Mouse (Mus musculus) heart, embryonic 15.5 days (tissue): Measurements from ENCODE around the gene Nr4a3. TPM values are rescaled to one million over a fixed set of nuclear protein-coding genes. Genes with fewer than 3 reads are reported as not detected.
A peak's percentile ranks its signal among the peaks of the same experiment; 100 is the strongest.

ENCODE experiments used
- ATAC-seq: fragments of 200-750 bp; cut with Nextera tagmentation; replicated peaks from 2 replicates; pipeline ENCODE4 v1.8.0; 2017; ENCODE audit warnings: low read depth, moderate TSS enrichment; ENCODE audit not compliant: insufficient number of reproducible peaks, insufficient read depth, low FRiP score
- H3K27ac ChIP-seq: fragments of 300-500 bp; sonication (generic); 2 replicates; pipeline ENCODE4 v1.5.1; 2015; ENCODE audit warnings: mild to moderate bottlenecking, inconsistent platforms
- H3K27me3 ChIP-seq: fragments of 300-500 bp; sonication (generic); 2 replicates; pipeline ENCODE4 v1.6.1; 2015; ENCODE audit warnings: inconsistent platforms
- H3K36me3 ChIP-seq: fragments of 300-500 bp; sonication (generic); 2 replicates; pipeline ENCODE4 v1.6.1; 2015; ENCODE audit warnings: mild to moderate bottlenecking, inconsistent platforms
- H3K4me1 ChIP-seq: fragments of 300-500 bp; sonication (generic); replicated peaks from 2 replicates; pipeline ENCODE4 v1.6.1; 2015; ENCODE audit warnings: inconsistent platforms
- H3K4me2 ChIP-seq: fragments of 300-500 bp; sonication (generic); 2 replicates; pipeline ENCODE4 v1.6.1; 2015; ENCODE audit warnings: inconsistent platforms, mild to moderate bottlenecking, moderate library complexity
- H3K4me3 ChIP-seq: fragments of 300-500 bp; sonication (generic); 2 replicates; pipeline ENCODE4 v1.5.1; 2015; ENCODE audit warnings: mild to moderate bottlenecking, inconsistent platforms
- H3K9ac ChIP-seq: fragments of 300-500 bp; sonication (generic); 2 replicates; pipeline ENCODE4 v1.6.1; 2015; ENCODE audit warnings: mild to moderate bottlenecking, inconsistent platforms
- H3K9me3 ChIP-seq: fragments of 300-500 bp; sonication (generic); replicated peaks from 2 replicates; pipeline ENCODE4 v1.6.1; 2016; ENCODE audit warnings: inconsistent platforms
- WGBS: fragments of 180-500 bp; shearing (Covaris S2); methylation state at CpG from one replicate; pipeline ENCODE4 v1.1.7; 2015; ENCODE audit warnings: mixed read lengths; 5-methylcytosine and 5-hydroxymethylcytosine counted together
- polyA plus RNA-seq: library from polyadenylated mRNA; unstranded; fragments of >200 nt; fragmentation: Nextera tagmentation; extraction: Ambion mirVana; gene quantifications from 2 replicates; pipeline ENCODE4 v1.2.1, GENCODE M21; 2015

Gene Nr4a3
- polyA plus RNA-seq, 1 experiment from 2014 or later = 0.20 TPM

- under 1% methylated on average over 105 of the region's 105 CpGs for WGBS
- Histone ChIP-seq H3K27me3 (peaks cover 16% of the 10 kb centered on the region), H3K27ac (peak overlapping the region; percentile 98), H3K9me3 (no peaks in the 10 kb centered on the region), H3K9ac (peak overlapping the region; percentile 83), H3K36me3 (no peaks in the 10 kb centered on the region), H3K4me3 (peak overlapping the region; percentile 72), H3K4me1 (peaks cover 43% of the 10 kb centered on the region), H3K4me2 (peak overlapping the region; percentile 99)
- peak; percentile 88 for ATAC-seq
Measured at GRCm38 (mm10) chr4:48042786-48043701, 1.9 kb upstream of the Nr4a3 start.

GRCm38 (mm10) chr4:48044141-48044490, 837 bp upstream of the Nr4a3 start:
- ATAC-seq = no peak
- WGBS = under 1% methylated on average over 11 of the region's 11 CpGs
- H3K4me2 ChIP-seq = peak overlapping the region; percentile 99
- peak overlapping the region; percentile 98 for H3K27ac ChIP-seq
- H3K4me3 ChIP-seq = peak overlapping the region; percentile 72
- H3K9me3 ChIP-seq = no peaks in the 10 kb centered on the region
- H3K27me3 ChIP-seq = peaks cover 21% of the 10 kb centered on the region
- H3K36me3 ChIP-seq = no peaks in the 10 kb centered on the region
- H3K9ac ChIP-seq = peak overlapping the region; percentile 83
- peaks cover 50% of the 10 kb centered on the region for H3K4me1 ChIP-seq

GRCm38 (mm10) chr4:48045281-48045720, 348 bp downstream of the Nr4a3 start:
- no peak for ATAC-seq
- H3K27ac ChIP-seq = peak overlapping the region; percentile 98
- no peaks in the 10 kb centered on the region for H3K36me3 ChIP-seq
- WGBS = 0% methylated on average over 42 of the region's 42 CpGs
- peaks cover 50% of the 10 kb centered on the region for H3K4me1 ChIP-seq
- H3K9ac ChIP-seq = peak overlapping the region; percentile 83
- peaks cover 33% of the 10 kb centered on the region for H3K27me3 ChIP-seq
- H3K4me3 ChIP-seq = peak overlapping the region; percentile 72
- no peaks in the 10 kb centered on the region for H3K9me3 ChIP-seq
- peak overlapping the region; percentile 99 for H3K4me2 ChIP-seq

GRCm38 (mm10) chr4:48045721-48046460, 938 bp downstream of the Nr4a3 start:
- Histone ChIP-seq H3K4me3 (peak overlapping the region; percentile 72), H3K4me2 (peak overlapping the region; percentile 99), H3K27me3 (peaks cover 39% of the 10 kb centered on the region), H3K4me1 (peaks cover 49% of the 10 kb centered on the region), H3K36me3 (no peaks in the 10 kb centered on the region), H3K27ac (peak overlapping the region; percentile 98), H3K9me3 (no peaks in the 10 kb centered on the region), H3K9ac (peak overlapping the region; percentile 83)
- no peak for ATAC-seq
- under 1% methylated on average over 39 of the region's 39 CpGs for WGBS

- H3K4me2 ChIP-seq = peak overlapping the region; percentile 99
- no peak overlapping the region for H3K27ac ChIP-seq
- peaks cover 45% of the 10 kb centered on the region for H3K27me3 ChIP-seq
- WGBS = under 1% methylated on average over 20 of the region's 20 CpGs
- no peaks in the 10 kb centered on the region for H3K9me3 ChIP-seq
- peak overlapping the region; percentile 72 for H3K4me3 ChIP-seq
- no peak for ATAC-seq
- H3K36me3 ChIP-seq = no peaks in the 10 kb centered on the region
- H3K4me1 ChIP-seq = peaks cover 52% of the 10 kb centered on the region
- H3K9ac ChIP-seq = peak overlapping the region; percentile 83
Measured at GRCm38 (mm10) chr4:48046461-48046901, 1.5 kb downstream of the Nr4a3 start.

GRCm38 (mm10) chr4:48047136-48047765, 2.3 kb downstream of the Nr4a3 start:
- no peak for ATAC-seq
- H3K4me1 ChIP-seq = peaks cover 53% of the 10 kb centered on the region
- peak overlapping the region; percentile 72 for H3K4me3 ChIP-seq
- H3K9me3 ChIP-seq = no peaks in the 10 kb centered on the region
- peak overlapping the region; percentile 99 for H3K4me2 ChIP-seq
- 2% methylated on average over 33 of the region's 33 CpGs for WGBS
- no peaks in the 10 kb centered on the region for H3K36me3 ChIP-seq
- H3K27me3 ChIP-seq = peaks cover 53% of the 10 kb centered on the region
- peak overlapping the region; percentile 83 for H3K9ac ChIP-seq
- H3K27ac ChIP-seq = no peak overlapping the region

GRCm38 (mm10) chr4:48047766-48048371, 2.9 kb downstream of the Nr4a3 start:
- H3K4me1 ChIP-seq = peaks cover 53% of the 10 kb centered on the region
- H3K4me2 ChIP-seq = peak overlapping the region; percentile 99
- no peak for ATAC-seq
- no peak overlapping the region for H3K9ac ChIP-seq
- no peaks in the 10 kb centered on the region for H3K9me3 ChIP-seq
- H3K27me3 ChIP-seq = peaks cover 59% of the 10 kb centered on the region
- no peak overlapping the region for H3K27ac ChIP-seq
- H3K4me3 ChIP-seq = peak overlapping the region; percentile 72
- 1% methylated on average over 30 of the region's 30 CpGs for WGBS
- no peaks in the 10 kb centered on the region for H3K36me3 ChIP-seq

- H3K4me3 ChIP-seq = peak overlapping the region; percentile 72
- H3K27me3 ChIP-seq = peaks cover 67% of the 10 kb centered on the region
- H3K4me1 ChIP-seq = peaks cover 53% of the 10 kb centered on the region
- no peak overlapping the region for H3K27ac ChIP-seq
- peak overlapping the region; percentile 99 for H3K4me2 ChIP-seq
- no peaks in the 10 kb centered on the region for H3K9me3 ChIP-seq
- ATAC-seq = no peak
- no peak overlapping the region for H3K9ac ChIP-seq
- WGBS = 14% methylated on average over 35 of the region's 35 CpGs
- H3K36me3 ChIP-seq = no peaks in the 10 kb centered on the region
Measured at GRCm38 (mm10) chr4:48048456-48049315, 3.7 kb downstream of the Nr4a3 start.

GRCm38 (mm10) chr4:48050020-48050419, 5.1 kb downstream of the Nr4a3 start:
- H3K4me1 ChIP-seq = peaks cover 46% of the 10 kb centered on the region
- 75% methylated on average over 3 of the region's 3 CpGs for WGBS
- H3K4me3 ChIP-seq = no peak overlapping the region
- no peak overlapping the region for H3K4me2 ChIP-seq
- no peak overlapping the region for H3K27ac ChIP-seq
- H3K9me3 ChIP-seq = no peaks in the 10 kb centered on the region
- no peaks in the 10 kb centered on the region for H3K36me3 ChIP-seq
- peaks cover 77% of the 10 kb centered on the region for H3K27me3 ChIP-seq
- no peak for ATAC-seq
- no peak overlapping the region for H3K9ac ChIP-seq

- Histone ChIP-seq H3K27ac (no peak overlapping the region), H3K36me3 (no peaks in the 10 kb centered on the region), H3K4me3 (no peak overlapping the region), H3K9ac (no peak overlapping the region), H3K4me2 (no peak overlapping the region), H3K9me3 (no peaks in the 10 kb centered on the region), H3K27me3 (peaks cover 77% of the 10 kb centered on the region), H3K4me1 (peaks cover 43% of the 10 kb centered on the region)
- WGBS = 62% methylated on average over 5 of the region's 5 CpGs
- no peak for ATAC-seq
Measured at GRCm38 (mm10) chr4:48050442-48050841, 5.5 kb downstream of the Nr4a3 start.
